Mouse (Mus musculus): Measurements from ENCODE around the gene Slc16a5.

DNA sequence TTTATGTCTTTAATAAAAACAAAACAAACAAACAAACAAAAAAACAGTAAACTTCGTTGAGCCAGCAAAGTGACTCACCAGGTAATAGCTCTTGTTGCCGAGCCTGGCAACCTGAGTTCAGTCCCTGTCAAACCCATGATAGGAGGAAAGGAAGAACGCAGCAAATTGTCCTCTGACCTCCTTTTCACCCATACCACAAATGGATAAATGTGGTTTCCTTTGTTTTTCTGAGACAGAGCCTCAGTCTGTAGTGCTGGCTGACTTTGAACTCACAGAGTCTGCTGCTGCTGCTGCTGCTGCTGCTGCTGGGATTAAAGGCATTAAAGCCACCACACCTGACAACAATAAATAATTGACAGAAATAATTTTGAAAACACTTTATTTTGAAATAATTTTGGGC, 39.2 kb upstream of the Slc16a5 start:
- TF ChIP-seq CTCF (IDR thresholded peaks at IDR 0.05; ENCODE audit: borderline replicate concordance, extremely low read depth, insufficient read depth, insufficient read length) (no peak), POLR2A (IDR thresholded peaks at IDR 0.05; ENCODE audit: borderline replicate concordance, extremely low read depth, insufficient read depth, insufficient read length, poor library complexity, severe bottlenecking) (no peak)

All from brain, embryonic 14.5 days (tissue).